Mouse (Mus musculus) G1E-ER4 (cell line): Measurements from ENCODE around the gene Npc2. TPM values are rescaled to one million over a fixed set of nuclear protein-coding genes. Genes with fewer than 3 reads are reported as not detected.

Experiments used
- GATA1 ChIP-seq: IDR thresholded peaks from one replicate; pipeline ENCODE4 v1.8.0; 2012; ENCODE audit warnings: low read length, inconsistent platforms
- polyA plus RNA-seq: library from polyadenylated mRNA; stranded (reverse); fragments of >175 nt; gene quantifications from 2 replicates; pipeline ENCODE4 v1.2.3, GENCODE M21; 2012

Gene Npc2
- polyA plus RNA-seq, 1 experiment, result 40.5 TPM

DNA sequence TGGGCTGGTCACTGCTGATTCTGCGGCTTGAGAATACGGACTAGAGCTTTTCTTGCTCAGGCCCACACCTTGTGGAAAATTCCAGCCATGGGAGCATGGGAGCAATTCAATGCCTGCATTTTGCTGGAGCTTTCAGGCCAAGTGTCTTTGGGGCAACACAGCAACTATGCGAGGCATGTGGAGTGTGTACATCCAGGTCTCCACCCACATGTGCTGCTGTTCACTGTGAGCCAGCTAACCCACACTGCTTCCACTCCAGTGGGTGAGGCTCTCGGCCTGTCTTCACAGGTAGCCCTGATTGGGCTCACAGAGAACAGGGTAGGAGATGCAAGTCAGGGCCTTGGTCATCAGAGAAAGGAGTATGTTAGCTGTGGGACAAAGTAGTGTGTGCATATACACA lies 65.1 kb downstream of the Npc2 start:
- TF ChIP-seq GATA1, result no peak

DNA sequence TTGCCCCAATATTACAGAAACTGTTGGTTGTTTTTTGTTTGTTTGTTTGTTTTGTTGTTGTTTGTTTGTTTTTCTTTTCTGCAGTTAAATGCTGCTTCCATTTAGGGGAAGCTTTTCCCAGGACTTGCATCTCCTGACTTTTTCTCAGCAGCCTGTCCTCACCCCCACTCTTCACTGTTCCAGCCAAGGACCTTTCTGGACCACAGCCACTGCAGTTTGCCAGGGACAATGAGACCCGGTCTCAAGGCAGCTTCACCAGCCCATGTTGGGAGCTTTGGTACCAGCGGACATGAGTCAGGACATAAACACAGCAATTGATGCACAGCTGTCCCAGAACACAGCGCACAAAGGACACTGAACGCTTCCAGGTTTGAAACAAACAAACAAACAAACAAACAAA lies 66.1 kb downstream of the Npc2 start:
- no peak for TF ChIP-seq GATA1

Other genes with a start within 250 kb of the Npc2 start
- not detected in 2 replicates for gene Vsx2, start 203.4 kb downstream of the Npc2 start, polyA plus RNA-seq
- gene Abcd4, start 155.7 kb downstream of the Npc2 start, polyA plus RNA-seq, result 2.8 and 5.9 TPM in 2 replicates
- not detected in 2 replicates for gene Vrtn, start 132.1 kb downstream of the Npc2 start, polyA plus RNA-seq
- not detected in 2 replicates for gene Syndig1l, start 74.3 kb downstream of the Npc2 start, polyA plus RNA-seq
- gene Isca2, start 99 bp upstream of the Npc2 start, polyA plus RNA-seq, result 28.7 and 42.9 TPM in 2 replicates
- 0.04 and 0.21 TPM in 2 replicates for gene Ltbp2, start 103.4 kb upstream of the Npc2 start, polyA plus RNA-seq
- gene Fcf1, start 197.7 kb upstream of the Npc2 start, polyA plus RNA-seq, result 15.5 and 15.8 TPM in 2 replicates
- 7.5 and 7.9 TPM in 2 replicates for gene Arel1, start 197.7 kb upstream of the Npc2 start, polyA plus RNA-seq
- 50.8 and 58.9 TPM in 2 replicates for gene Ylpm1, start 223.2 kb upstream of the Npc2 start, polyA plus RNA-seq